In the genomic region with DNA sequence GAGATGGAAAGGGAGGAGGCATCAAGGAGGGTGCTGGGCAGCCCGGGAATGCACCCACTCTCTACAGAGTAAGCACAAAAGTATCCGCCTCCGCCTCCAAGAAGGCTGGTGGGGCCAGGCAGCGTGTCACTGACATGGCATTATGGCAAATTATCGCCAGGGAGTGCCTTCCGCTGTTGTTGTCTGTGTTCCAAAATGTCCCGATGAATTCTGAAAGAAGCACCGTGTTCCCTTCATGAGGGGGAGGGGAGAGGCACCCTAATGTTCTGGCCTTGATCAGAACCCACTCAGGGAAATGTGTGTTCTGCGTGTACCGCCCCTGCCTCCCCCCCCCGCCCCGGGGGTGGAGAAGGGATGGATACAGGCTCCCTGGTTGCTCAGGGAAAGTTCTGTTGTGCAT, we compare ENCODE assay signal across 31 mouse cellular contexts. TPM values are rescaled to one million over a fixed set of nuclear protein-coding genes. Genes with fewer than 3 reads are reported as not detected.
A peak's percentile ranks its signal among the peaks of the same experiment; 100 is the strongest.
DNase-seq lines count a peak whose midpoint lies in the region; ATAC-seq and TF ChIP-seq lines count a peak whose summit lies in the region.
"Had no signal": no experiment of that assay in that cellular context is flagged by ENCODE, and none has a peak within 500 bp of the region (broad histone marks: within the 10 kb centered on the region; RNA-seq: fewer than 3 reads in every experiment).

No protein-coding gene starts in this region.

- DNase-seq in heart, adult 11 months: no peak
- DNase-seq in left cerebral cortex, adult 2 months (ENCODE audit: extremely low spot score in 1 of 2, low spot score in 2 of 2): no peak
- DNase-seq in left cerebral cortex, postnatal 10 days (ENCODE audit: extremely low spot score in 1 of 2, low spot score in 2 of 2): no peak
- peak; percentile 82 for DNase-seq in brain, adult 2 months (ENCODE audit: low read depth, low spot score)
- DNase-seq: adrenal gland, postnatal 25 days; B cell, adult 2 months; cerebellum, adult 8-10 months; forebrain, postnatal 0 days; gastrocnemius, postnatal 14 days; kidney, adult 2 months; kidney, postnatal 36 days; left cerebral cortex, postnatal 4 days; liver, embryonic 13.5 days; lung, adult 2 months; lung, postnatal 10 days; right cerebral cortex, postnatal 4 days; thymus, adult 2 months; thymus, postnatal 36 days had no signal

- H3K27ac ChIP-seq in heart, embryonic 15.5 days: no peak overlapping the region
- H3K27ac ChIP-seq in left cerebral cortex, adult 2 months: peak overlapping the region; percentile 50; the same call in 1 of the 2 replicates
- peak overlapping the region; percentile 88 for H3K27ac ChIP-seq in olfactory bulb, adult 2 months (ENCODE audit: insufficient read depth, low read depth, low read length)
- H3K27ac ChIP-seq: embryonic facial prominence, embryonic 10.5 days; embryonic facial prominence, embryonic 15.5 days; forebrain, embryonic 12.5 days; hindbrain, postnatal 0 days; intestine, embryonic 15.5 days; liver, embryonic 13.5 days; macrophage; midbrain, embryonic 13.5 days; neural tube, embryonic 13.5 days had no signal

- H3K4me1 ChIP-seq in heart, embryonic 15.5 days (replicated peaks): peaks cover 6% of the 10 kb centered on the region
- H3K4me1 ChIP-seq in olfactory bulb, adult 2 months (ENCODE audit: control insufficient read depth, insufficient read depth, low read length): peaks cover 43% of the 10 kb centered on the region
- H3K4me1 ChIP-seq: intestine, embryonic 15.5 days; liver, embryonic 13.5 days had no signal

- no peak for TF ChIP-seq CTCF in left cerebral cortex, adult 2 months (IDR thresholded peaks at IDR 0.05)
- TF ChIP-seq CTCF in olfactory bulb, adult 2 months (IDR thresholded peaks at IDR 0.05; ENCODE audit: insufficient read depth, low read depth, low read length): no peak

- no peak overlapping the region for H3K9ac ChIP-seq in heart, embryonic 15.5 days
- H3K9ac ChIP-seq: embryonic facial prominence, embryonic 15.5 days; forebrain, embryonic 12.5 days; forebrain, postnatal 0 days; heart, embryonic 12.5 days; intestine, embryonic 15.5 days; liver, embryonic 13.5 days; midbrain, embryonic 13.5 days; neural tube, embryonic 13.5 days had no signal

- intact Hi-C loops in left cerebral cortex, adult 2 months (cut with DNase I): no loop called here
- intact Hi-C loops in left cerebral cortex, postnatal 10 days (cut with DNase I): no loop called here

- WGBS in heart, embryonic 15.5 days: 58% methylated on average over 12 of the region's 12 CpGs
- 23% methylated on average over 12 of the region's 12 CpGs for WGBS in olfactory bulb, adult 2 months

- H3K9me3 ChIP-seq in heart, embryonic 15.5 days (replicated peaks): no peaks in the 10 kb centered on the region
- H3K9me3 ChIP-seq: embryonic facial prominence, embryonic 15.5 days; intestine, embryonic 15.5 days had no signal

- H3K27me3 ChIP-seq in heart, embryonic 15.5 days: peaks cover 44% of the 10 kb centered on the region
- H3K27me3 ChIP-seq: embryonic facial prominence, embryonic 15.5 days; intestine, embryonic 15.5 days; midbrain, embryonic 13.5 days had no signal

- no peaks in the 10 kb centered on the region for H3K36me3 ChIP-seq in heart, embryonic 15.5 days
- H3K36me3 ChIP-seq: embryonic facial prominence, embryonic 10.5 days; embryonic facial prominence, embryonic 15.5 days; heart, embryonic 12.5 days; intestine, embryonic 15.5 days; liver, embryonic 13.5 days had no signal

- H3K4me3 ChIP-seq in heart, embryonic 15.5 days: no peak overlapping the region
- H3K4me3 ChIP-seq in left cerebral cortex, adult 2 months: no peak overlapping the region
- H3K4me3 ChIP-seq in olfactory bulb, adult 2 months (ENCODE audit: insufficient read depth, low read depth, low read length): no peak overlapping the region
- H3K4me3 ChIP-seq: embryonic facial prominence, embryonic 10.5 days; embryonic facial prominence, embryonic 15.5 days; forebrain, embryonic 12.5 days; heart, embryonic 12.5 days; intestine, embryonic 15.5 days; liver, embryonic 13.5 days; midbrain, embryonic 13.5 days; neural tube, embryonic 13.5 days had no signal

- 0 out of 2 replicates have a peak overlapping the region, but pooled peaks have one; percentile 8 for H3K4me2 ChIP-seq in heart, embryonic 15.5 days
- H3K4me2 ChIP-seq: embryonic facial prominence, embryonic 15.5 days; forebrain, embryonic 12.5 days; heart, embryonic 12.5 days; intestine, embryonic 15.5 days; liver, embryonic 13.5 days; midbrain, embryonic 13.5 days; neural tube, embryonic 13.5 days had no signal

- no peak for TF ChIP-seq POLR2A in olfactory bulb, adult 2 months (IDR thresholded peaks at IDR 0.05; ENCODE audit: insufficient read depth, low read depth, low read length)

- no peak for ATAC-seq in heart, embryonic 15.5 days (replicated peaks; ENCODE audit: insufficient number of reproducible peaks, insufficient read depth, low FRiP score, low read depth)
- ATAC-seq: forebrain, postnatal 0 days; hindbrain, postnatal 0 days; intestine, embryonic 15.5 days; midbrain, embryonic 13.5 days had no signal

RNA-seq across cellular contexts. Expression of gene Sez6l, which starts 41.1 kb away (rescaled TPM):
- polyA plus RNA-seq in heart, embryonic 15.5 days (2015; fragmentation: Nextera tagmentation; extraction: Ambion mirVana): 0.33 and 0.53 TPM in 2 replicates
- total RNA-seq in left cerebral cortex, adult 2 months (2021): 100 to 1,000 TPM; 174 to 177 TPM
- 100 to 1,000 TPM; 158 to 163 TPM for total RNA-seq in left cerebral cortex, postnatal 10 days (2021)
- 99.7 TPM in 1 of 2 replicates, not detected in the other for polyA plus RNA-seq in olfactory bulb, adult 2 months (2012; ENCODE audit: insufficient read depth, insufficient read length, low replicate concordance, missing spikeins)
- total RNA-seq: granulocyte monocyte progenitor cell, adult 5-6 weeks; megakaryocyte-erythroid progenitor cell, adult 5-6 weeks had no signal
- polyA plus RNA-seq: macrophage had no signal
